Mouse (Mus musculus) cerebellum, adult 9-11 months (tissue): ENCODE measurements at regions not wholly inside any gene's neighbourhood (a gene's known extent, or its start where the extent isn't known, plus 50 kb on each side); places are given as distances from the start of the nearest gene placed in this dataset.
A peak's percentile ranks its signal among the peaks of the same experiment; 100 is the strongest.

Source experiments
- DNase-seq: peaks from one replicate; pipeline ENCODE4 v3.0.0; 2022

DNA sequence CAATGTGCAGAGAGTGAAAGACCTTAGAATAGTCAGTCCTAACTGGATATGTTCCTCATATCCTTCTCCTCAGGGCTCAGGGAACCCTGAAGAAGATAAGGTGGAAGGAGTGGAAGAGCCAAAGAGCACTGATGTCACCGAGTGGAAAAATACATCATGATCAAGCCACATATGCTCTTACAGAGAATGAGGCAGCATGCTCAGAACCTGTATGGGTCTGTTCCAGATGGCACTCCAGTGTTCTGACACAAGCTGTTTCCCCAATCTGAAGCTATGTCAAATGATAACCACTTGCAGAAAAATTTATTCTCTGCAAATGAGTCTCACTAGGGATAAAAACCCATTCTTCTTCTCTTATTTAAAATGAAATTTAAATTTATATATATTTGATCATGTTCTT is 572.6 kb upstream of the Robo2 start:
- DNase-seq = no peak

DNA sequence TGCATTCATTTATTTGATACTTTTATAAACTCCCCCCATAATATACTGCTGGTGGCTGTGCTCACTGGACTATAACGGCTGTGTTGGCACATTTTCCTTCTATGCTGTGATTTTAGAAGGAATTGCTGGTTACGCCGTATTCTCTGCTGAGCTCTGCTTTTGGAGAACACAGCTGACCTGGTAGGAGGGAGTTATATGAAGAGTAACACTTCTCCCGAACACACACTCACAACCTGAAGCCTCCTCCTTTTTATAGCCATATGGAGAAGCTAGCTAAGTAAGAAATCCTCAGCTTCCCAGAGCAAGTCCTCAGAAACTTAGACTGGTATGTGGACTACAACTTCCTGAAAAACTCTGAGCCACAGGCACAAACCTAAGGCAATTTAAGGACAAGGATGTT is 554.5 kb upstream of the Robo2 start:
- DNase-seq = no peak

- DNase-seq = no peak
Observed at GRCm38 (mm10) chr16:74929739-74930138, 518.1 kb upstream of the Robo2 start.

DNA sequence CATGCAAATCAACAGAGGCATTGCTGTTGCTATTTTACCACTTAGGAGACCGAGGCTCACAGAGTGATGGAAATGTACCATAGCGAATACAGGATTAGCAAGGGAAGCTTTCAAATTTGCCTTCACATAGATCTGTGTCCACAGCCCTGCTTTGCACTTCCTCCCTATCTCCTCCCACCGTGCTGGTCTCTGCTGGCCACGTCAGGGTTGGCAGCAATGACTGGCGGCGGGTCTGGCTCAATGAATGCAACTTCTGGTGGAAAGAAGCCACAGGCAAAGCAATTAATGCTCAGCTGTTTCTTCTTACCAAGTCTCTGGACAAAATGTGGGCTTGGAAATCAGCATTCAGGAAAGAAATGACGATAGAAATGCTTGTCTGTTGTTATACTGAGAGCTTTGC is 489.2 kb upstream of the Robo2 start:
- DNase-seq = peak; percentile 4

- DNase-seq = no peak
Observed at GRCm38 (mm10) chr16:74887724-74888123, 476.1 kb upstream of the Robo2 start.

DNA sequence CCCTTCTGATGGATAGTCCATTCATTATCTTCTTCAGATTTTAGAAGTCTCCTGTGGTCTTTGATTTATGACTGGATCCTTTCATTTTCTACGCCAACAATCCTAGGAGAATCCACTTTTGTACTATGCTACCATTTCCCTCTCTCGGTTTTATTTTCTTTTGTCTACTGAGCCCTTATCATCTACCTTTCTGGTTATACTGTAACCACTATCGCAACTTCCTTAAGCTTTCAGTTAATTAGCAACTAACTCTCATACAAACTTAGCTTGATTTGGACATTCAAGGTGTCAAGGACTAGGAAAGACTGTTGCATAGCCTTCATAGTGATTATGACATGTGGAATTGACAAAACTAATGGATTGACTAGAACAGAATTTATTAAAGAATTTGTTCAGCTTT is 467.0 kb upstream of the Robo2 start:
- DNase-seq = no peak

GRCm38 (mm10) chr16:74873756-74874155 is 462.1 kb upstream of the Robo2 start:
- no peak for DNase-seq

DNA sequence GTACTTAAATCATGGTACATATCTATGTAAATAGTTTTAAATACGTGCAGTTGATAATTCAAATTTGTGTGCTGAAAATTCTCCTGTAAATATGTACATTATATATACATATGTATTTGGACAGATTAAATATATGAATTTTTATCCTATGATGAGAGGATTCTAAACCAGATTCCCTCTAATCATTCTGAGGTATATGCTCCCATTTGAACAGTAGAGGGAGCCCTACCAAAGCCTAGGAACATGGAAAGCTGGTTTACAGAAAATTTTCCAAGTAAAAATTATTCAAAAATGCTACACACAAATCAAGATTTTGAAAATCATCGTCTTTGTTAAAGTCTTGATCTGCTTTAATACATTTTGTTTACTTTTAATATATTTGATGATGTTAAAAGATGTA is 446.1 kb upstream of the Robo2 start:
- no peak for DNase-seq

GRCm38 (mm10) chr16:74840006-74840405 is 428.4 kb upstream of the Robo2 start:
- no peak for DNase-seq

DNA sequence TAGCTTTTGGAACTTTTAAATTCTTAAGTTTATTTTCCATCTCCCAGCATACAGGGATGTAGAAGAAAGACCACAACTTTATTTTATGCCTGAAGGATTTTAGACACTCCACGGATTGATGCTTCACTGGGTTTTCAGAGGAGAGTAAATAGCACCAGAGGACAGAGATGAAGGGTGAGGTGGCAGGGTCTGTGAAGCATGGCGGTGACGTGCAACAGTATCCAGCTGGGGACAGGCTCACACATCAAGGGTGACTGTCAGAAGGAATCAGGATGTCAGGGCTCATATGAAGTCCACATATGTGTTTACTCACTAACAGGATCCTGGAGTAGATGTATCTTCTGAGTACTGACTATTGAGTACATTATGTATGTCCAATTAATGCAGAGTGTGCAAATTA is 402.8 kb upstream of the Robo2 start:
- DNase-seq = no peak

GRCm38 (mm10) chr16:74809154-74809825 is 397.7 kb upstream of the Robo2 start:
- DNase-seq = no peak

- no peak for DNase-seq
Observed at GRCm38 (mm10) chr16:74806775-74807174, 395.1 kb upstream of the Robo2 start.

GRCm38 (mm10) chr16:74801296-74801695 is 389.7 kb upstream of the Robo2 start:
- no peak for DNase-seq

DNA sequence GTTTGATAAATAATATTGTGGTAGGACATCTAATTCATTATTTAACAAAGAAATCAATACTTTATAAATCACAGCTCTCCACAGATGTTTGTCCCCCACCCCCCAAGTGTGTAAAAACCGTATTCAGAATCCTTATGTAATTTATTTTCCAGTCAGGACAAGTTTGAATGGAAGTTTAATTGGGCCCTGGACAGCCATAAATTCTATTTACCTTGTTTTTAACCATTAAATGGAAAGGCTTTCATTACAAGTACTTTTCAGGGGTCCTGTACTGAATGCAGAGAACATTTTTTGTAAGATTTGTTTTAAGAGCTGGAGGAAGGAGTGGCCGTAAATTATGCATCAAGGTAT is 384.7 kb upstream of the Robo2 start:
- no peak for DNase-seq

DNA sequence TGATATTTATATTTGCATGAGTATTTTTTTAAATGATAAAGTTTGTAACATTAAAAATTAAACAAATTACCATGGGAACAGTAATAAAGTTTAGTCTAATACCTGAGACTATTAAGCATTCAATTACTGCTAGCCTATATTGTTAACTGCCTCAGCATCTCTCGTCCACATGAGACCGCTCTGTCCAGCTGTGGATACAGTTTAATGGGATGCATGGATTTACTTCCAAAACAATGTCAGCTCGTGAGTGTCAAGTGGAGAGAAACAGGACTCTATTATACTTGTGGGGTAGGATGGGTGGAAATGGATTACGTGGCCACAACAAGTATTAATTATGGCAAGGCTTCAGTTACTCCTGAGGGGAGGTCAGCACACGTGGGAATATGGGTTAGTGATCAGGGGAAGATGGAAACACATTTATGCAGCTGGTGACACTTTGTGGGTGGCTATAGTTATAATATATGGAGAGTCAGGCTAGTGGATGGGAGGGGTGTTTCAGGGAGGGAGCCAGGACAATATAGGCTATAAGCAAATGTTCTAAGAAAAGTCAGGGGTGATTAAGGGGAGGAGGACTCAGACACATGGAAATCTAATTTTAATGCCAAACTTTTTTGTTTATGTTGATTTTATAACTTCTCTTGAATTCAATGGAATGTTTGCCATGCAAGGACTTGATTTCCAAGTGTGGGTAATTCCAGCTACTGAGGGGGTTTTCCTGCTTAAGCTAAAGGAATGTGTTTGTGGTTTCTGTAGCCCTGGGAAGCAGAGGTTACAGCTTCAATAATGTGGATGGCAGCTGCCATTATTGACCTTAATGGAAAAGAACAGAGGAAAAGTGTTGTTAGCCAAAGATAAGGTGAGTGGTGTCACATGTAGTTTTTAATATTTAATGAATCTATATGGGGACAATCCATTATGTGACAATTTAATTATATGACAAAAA is 384.0 kb upstream of the Robo2 start:
- DNase-seq = no peak

- no peak for DNase-seq
Observed at GRCm38 (mm10) chr16:74785365-74786119, 373.9 kb upstream of the Robo2 start.

- no peak for DNase-seq
Observed at GRCm38 (mm10) chr16:74780388-74780787, 368.8 kb upstream of the Robo2 start.

- no peak for DNase-seq
Observed at GRCm38 (mm10) chr16:74768264-74768663, 356.6 kb upstream of the Robo2 start.

- DNase-seq = no peak
Observed at GRCm38 (mm10) chr16:74756720-74757345, 345.2 kb upstream of the Robo2 start.

- DNase-seq = no peak
Observed at GRCm38 (mm10) chr16:74750900-74751299, 339.3 kb upstream of the Robo2 start.

DNA sequence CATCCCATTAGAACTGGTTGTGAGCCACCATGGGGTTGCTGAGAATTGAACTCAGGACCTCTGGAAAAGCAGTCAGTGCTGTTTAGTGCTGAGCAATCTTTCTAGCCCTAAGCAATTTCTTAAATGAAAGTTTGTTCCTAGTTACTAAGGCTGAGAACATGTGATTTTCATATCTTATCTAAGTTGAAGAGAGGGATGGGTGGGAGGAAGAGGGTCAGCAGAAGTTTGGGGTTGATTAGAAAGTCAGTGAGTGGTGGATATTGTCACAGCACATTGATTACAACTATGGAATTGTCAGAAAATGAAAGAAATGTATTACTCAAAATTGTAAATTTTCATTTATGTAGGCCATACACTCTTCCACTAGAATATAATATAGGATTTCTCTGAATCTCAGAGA is 337.4 kb upstream of the Robo2 start:
- DNase-seq = no peak

DNA sequence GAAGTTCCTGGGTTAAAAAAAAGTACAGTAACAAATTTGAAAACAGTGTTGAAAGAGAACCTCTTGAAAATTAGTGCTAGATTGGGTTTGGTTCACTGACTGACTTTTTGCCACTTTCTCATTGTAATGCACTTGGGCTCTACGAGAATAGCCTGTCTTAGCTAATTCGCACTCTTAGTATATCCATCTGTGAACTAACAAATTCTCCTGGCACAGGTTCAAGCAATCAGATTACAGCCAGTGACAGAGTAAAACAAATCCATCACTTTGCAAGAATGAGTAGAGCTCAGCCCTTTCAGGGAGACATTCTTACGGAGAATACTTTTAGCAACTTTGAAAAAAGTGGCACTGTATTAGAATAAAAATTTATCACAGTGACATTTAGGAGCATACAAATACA is 331.9 kb upstream of the Robo2 start:
- DNase-seq = no peak
